Mouse (Mus musculus) MEL-GATA-1-ER (cell line): Measurements from ENCODE around the gene Ssna1.
A peak's percentile ranks its signal among the peaks of the same experiment; 100 is the strongest.

Experiments
- DNase-seq: peaks from one replicate; pipeline ENCODE4 v3.0.0-alpha.2; 2012; ENCODE audit warnings: low read depth; ENCODE audit errors: extremely low read depth

Gene Ssna1

DNA sequence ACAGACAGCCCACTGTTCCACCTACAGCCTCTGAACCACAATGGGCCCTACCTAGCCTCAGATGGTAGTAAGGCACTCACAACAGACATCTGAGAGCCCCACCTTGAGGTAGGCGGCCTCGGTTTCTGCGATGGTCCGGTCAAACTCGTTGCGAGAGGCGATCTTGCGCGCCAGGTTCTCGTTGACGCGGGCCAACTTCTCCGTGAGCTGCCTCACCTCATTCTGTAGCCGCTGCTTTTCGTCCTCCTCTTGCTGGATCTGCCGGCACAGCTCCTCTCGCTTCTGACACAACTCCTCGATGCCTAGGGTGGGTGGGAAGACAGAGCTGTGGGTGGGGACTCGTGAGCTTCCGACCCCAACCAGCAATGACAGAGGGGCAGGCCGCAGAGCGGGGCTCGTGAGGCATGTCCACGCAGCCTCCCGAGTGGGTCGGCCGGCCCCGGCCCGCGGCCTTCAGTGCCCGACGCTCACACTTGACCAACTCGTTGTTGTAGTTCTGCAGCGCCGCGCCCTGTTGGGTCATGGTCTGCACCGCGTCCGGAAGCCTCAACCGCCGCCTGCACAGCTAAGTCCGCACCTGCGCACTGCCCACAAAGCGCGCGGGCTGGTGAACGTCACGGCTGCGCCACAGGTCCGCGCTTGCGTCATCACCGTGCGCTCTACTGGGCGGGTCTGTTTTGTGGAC lies at the start of gene Ssna1, which contains the start of gene Anapc2:
Ssna1 (minus strand) TSS at position 612 of the 685 bp plus-strand sequence.
Anapc2 (plus strand) TSS at position 652 of the 685 bp plus-strand sequence.
- peak; percentile 80 for DNase-seq

DNA sequence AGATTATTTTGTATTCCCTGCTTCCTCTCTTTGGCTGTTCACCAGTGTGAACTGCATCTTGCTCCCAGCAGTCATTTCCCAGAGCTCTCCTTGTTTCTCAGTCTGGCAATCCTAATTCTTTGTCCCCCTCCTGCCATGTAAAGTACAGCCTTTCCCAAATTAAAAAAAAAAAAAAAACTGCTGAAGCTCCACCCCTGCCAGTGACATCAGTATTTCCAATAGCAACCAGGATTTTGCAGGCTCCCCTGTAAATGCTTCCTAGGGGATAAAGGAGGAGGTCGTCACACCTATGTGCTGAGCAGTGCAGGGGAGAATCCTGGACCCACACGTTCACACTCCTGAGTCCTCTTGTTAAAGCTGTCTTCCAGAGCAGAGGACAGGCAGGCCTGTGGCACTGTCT lies 47.8 kb upstream of the Ssna1 start:
- DNase-seq, result no peak

DNA sequence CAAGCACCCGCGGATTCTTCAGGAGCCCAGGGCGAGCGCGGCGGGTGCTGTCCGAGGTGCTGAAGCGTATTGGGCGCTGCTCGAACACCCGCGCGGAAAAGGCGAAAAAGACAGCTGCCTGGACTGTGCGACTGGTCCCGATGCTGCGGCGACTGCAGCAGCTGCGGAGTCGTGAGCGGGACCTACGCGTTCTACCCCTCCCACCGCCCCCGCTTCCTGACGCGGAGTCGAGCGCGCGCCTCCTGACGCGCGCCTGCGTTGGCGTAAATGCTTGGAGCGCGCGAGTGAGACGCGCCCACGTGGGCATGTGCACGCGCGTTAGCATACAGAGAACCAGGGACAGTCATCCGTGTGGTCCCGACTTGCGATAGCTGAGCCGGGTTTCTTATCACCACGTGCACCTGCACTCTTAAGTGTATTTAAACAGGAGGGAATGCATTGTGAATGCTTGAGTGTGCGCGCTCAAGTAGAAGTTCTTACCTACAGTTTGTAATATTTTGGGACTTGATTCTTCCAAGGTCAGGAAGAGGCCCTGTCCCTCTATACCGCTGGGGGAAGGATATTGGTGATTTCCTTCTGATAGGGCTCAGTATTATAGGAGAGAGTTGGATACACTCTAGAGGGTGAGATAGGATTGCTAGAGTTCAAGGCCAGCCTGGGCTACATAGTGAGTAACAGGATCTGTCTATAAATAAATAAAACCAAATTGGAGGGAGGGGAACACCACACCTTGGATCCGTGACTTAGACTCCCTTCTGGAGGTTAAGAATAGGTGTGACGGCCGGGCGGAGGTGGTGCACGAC lies 46.9 kb upstream of the Ssna1 start, which contains the start of gene Grin1:
Grin1 (minus strand) TSS at position 217 of the 803 bp plus-strand sequence.
- DNase-seq, result no peak

DNA sequence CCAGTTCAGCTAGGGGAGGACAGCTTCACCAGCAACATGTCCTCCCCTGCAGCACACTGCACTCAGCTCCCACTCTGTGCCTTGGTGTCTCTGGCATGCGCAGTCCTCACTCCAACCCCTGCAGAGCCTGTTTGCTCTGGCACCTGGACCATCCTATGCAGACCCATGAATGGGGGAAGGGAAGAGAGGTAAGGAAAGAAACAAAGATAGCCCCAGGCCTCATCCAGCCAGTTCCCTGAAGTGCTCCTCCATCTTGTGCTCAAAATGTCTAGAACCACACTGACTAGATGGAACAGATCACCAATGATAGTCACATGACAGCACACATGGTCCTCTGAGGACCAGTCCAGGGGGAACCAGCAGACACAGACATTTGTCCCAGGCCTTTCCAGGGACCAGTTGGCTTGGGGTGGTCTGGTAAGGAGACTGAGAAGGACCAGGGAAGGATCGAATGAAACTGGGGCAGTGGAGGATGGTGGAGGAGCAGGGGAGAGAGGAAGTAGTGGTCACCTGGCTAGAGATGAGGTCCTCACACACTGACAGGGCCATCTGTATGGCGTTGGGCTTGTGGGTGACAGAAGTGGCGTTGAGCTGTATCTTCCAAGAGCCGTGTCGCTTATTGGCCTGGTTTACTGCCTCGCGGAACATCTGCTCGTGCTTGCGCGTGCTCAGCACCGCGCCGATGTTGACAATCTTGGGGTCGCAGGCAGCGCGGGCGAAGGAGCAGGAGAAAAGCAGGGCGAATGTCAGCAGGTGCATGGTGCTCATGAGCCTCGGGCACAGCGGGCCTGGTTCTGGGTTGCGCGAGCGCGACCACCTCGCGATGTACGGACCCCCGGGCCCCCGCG lies 46.1 kb upstream of the Ssna1 start:
- DNase-seq, result no peak

DNA sequence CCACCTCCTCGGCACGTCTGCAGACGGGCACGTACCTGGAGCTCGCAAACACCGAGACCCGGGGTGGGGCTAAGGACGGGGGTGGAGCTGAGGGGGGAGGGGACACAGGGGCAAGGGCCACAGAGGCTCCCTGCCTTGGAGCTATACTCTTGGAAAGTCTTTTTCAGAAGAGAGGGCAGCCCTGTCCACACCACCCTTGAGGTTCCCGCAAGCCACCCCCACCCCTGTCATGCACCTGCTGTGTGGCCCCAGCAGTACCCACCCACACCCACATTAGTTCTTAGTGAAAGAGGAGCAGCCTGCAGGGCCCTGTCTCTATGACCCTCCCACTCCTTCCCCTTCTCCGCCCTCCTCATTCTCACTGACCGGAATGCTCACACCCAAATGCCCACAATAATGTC lies 39.3 kb upstream of the Ssna1 start:
- no peak for DNase-seq

DNA sequence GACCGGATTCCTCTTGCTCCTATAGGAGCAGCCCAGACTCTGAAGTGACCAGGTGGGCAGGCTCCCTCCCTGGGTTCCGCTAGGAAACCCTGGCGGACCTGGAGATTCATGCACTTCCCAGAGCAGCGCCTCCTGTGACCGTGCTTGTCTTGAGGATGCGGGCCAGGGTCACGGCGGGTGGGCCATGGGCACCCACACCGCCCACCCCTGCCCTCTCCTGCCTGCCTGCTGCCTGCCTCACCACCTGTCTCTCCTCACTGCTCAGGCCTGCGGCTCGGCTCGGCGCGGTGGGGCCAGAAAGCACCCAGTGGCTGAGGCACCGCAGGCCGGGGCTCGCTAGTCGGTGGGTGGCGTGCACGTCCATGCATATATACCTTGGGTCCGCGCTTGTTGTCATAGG lies 38.7 kb upstream of the Ssna1 start:
- no peak for DNase-seq

DNA sequence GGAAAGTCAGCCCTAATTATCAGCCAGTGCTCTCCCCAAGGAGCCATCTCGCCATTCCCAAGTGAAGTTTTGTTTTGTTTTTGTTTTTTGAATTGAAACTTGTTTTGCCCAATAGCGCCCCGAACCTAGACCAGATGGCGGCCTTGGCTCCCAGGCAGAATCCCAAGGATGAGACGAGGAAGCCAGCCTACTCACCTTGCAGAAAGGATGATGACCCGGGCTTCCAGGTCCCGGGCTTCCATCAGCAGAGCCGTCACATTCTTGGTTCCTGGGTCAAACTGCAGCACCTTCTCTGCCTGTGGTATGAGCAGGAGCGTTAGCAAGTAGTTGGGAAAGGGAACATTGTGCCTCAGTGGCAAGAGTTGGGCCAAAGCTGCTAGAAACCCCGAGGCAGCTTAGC lies 37.9 kb upstream of the Ssna1 start:
- DNase-seq, result no peak

DNA sequence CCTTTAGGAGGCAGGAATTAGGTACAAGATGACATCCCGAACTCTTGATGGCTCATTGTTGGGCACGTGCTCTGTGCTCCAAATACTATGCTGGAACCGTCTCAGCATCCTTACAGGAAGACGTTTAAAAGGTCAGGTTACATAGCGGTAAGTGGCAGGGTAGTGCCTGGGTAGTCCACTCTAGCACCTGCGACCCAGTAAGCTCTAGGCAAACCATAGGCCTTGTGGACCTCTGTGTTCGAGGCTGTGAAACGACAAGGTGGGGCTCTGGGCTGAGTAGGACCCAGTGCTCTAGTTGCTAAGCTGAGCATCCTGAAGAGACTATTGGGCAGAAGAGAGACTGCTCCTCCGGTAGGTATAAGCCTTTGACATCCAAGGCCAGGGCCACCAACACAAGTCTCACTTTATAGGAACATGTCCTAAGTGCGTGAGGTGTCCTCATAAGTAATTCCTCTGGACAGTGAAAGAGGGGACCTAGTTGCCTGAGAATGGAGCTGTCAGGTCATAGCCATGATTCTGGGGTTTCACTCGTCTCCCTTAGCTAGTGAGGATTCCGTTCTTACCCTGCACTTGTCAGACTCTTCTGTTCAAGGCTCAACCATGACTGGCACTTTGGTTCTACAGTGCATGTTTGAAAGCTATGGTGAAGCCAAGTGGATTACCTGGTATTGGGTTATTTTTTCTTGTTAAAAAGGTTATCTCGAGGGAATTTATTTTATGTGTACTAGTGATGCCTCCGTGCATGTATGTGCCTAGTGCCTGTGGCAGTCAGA lies 33.5 kb upstream of the Ssna1 start:
- no peak for DNase-seq

DNA sequence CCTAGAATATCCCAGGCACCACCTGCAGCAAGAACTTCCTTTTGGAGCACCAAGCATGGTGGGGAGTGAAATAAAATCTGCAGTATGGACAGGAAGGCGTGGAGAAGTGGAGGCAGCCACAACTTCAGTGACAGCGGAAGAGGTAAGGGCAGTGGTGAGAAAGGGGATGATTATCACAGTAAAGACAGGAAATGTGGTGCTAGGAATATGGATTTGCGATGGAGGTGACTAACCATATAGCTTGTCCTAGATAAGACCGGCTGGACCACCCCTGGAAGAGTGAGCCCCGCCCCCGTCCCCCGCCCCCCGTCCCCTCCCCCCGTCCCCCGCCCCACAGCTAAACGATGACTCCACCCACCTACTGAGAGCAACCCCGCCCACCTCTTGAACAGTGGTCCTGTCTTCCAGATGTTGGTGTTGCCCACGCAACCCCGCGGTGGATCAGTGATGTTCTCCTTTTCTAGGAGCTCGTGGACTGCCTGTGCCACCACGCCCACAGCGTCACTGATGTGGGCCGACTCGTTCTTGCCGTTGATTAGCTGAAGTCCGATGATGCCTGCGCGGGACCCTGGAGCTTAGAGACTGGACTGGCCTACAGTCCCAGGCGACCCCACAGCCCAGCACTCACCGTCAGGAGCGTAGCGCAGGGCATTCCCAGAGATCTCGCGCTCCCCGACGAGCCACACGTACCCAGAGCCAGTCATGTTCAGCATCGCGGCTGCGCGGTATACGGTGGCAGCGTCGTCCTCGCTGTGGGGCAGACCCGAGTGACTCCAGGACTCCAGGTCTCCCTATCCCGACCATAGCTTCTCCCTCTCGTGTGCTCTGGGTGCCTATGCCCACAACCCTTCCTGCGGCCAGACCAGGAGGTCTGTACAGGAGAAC lies 32.7 kb upstream of the Ssna1 start:
- DNase-seq, result no peak

DNA sequence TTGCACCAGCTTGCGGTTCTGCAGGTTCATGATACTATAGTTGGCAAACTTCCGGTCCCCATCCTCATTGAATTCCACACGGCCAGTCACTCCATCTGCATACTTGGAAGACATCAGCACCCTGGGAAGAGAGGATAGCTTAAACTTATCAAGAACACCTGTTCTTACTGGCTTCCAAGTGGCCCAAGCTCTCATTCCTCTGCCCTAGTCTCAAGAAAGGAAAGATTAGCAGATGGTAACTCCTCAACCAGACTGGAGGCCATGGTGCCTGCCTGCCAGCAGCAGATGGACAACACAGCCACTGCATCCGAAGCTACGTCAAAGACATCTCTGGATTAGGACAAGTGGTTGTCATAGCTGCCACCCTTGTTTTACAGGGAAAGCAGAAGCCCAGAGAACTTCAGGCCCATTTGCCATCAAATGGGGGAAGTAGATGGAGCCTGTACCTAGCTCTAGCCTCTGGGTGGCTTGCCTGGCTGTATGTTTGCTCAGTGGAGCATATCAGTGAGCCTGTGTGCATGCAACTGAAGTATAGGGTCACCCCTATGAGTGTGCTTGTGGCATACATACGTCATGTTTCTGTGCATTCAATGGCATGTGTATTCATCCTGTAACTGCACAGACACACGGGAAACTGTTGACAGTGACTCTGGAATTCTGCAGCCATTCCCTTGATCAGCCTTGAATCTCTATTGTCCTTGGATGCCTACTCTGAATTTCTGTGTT lies 31.9 kb upstream of the Ssna1 start:
- DNase-seq, result no peak

DNA sequence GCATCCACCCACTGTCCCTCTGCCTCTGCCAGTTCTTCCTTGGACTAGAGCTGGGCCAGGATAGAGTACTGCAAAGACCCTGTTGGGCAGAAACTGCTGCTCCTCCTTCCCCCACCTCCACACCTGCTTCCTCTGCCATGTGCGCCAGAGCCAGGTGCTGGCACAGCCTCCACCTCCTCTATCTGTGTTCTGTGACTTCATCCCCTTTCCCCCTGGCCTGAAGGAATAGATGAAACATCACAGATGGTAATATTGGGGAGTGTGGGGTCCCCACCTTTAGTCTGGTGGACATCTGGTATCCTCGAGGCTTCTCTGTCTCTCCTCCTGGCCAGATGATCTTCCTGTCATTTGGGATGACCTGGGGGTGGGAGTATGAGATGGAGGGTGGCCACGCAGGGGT lies 31.2 kb upstream of the Ssna1 start:
- no peak for DNase-seq

DNA sequence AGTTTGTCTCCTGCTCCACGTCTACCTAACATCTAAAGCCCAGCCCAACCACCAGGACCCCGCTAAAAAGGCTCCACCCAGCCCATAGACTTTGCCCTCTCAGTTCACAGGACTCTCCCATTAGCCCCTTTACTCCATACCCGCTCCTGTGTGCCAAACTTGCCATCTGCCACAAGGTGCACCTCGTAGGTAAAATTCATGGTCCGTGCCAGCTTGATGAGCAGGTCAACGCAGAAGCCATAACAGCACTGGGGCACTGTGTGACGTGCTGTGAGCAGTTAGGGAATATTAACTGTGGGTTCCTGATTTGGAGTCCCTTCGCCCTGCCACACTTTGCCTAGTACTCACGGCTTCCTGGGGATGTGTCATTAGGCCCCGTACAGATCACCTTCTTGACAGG lies 25.8 kb upstream of the Ssna1 start:
- DNase-seq, result no peak

DNA sequence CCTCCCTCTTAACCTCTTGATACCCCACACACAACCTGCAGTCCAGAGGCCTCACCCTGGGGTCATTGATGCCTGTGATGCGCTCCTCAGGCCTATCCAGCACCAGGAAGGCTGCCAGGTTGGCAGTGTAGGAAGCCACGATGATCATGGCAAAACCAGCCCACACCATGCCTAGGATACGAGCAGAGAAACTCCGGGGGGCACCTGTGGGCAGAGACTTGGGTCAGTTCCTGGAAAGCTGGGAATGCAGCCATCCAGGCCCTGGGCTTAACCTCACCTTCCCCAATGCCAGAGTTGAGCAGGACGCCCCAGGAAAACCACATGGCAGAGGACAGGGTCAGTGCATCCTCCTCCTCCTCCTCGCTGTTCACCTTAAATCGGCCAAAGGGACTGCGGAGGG lies 24.9 kb upstream of the Ssna1 start:
- DNase-seq, result no peak

DNA sequence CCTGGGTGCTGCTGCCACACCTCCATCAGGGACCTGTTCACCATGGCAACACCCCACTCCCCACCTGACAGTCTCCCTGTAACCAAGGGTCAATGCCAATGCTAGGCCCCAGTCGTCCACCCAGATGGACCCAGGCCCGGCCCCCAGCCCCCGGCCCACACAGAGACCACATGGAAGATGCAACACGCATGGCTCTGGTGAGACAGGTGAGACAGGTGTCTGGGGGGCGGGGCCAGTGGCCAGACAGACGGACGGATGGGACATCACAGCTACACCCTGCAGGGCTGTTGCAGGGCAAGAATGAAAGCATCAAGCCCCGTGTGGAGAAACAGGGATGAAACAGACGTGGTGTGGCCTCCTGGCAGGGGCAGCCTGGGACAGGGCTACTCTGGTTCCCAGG lies 21.5 kb upstream of the Ssna1 start:
- DNase-seq, result no peak

DNA sequence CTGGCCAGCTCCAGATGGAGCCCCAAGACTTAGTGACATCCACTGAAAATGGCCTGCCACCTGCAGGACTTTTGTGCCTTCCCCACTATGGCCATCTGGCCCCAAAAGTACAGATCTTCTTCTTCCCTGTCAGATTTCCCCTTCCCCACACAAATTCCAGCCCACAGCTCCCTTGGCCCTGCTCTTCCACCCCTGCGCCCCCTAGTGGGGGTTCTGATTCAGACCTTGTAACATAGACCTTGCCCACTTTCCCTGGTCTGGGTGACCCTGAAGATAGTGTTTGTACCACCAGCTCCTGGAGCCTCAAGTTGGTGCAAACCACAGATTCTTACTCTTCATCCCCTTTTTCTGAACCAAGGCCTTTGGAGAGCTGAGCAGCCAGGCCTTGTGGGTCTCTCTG lies 20.6 kb upstream of the Ssna1 start:
- DNase-seq, result no peak

DNA sequence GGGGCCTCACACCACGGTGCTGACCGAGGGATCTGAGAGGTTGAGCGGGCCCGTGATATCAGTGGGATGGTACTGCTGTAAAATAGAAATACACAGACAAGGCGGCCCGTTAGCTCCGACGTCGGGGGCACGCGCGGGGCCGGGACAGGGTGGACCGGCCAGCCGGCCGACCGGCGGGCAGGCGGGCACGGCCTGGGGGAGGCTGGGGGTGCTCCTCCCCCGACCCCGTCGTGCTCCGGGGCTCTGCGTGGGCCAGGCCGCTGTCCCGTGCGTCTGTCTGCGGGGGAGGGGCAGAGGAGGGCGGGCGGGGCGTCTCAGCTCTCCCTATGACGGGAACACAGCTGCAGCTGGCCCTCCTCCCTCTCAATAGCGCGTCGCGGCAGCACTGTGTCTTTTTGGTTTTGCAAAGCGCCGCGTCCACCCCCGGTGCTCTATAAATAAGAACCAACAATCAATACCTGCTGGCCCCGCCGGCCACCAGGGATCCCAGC lies 19.9 kb upstream of the Ssna1 start:
- no peak for DNase-seq

DNA sequence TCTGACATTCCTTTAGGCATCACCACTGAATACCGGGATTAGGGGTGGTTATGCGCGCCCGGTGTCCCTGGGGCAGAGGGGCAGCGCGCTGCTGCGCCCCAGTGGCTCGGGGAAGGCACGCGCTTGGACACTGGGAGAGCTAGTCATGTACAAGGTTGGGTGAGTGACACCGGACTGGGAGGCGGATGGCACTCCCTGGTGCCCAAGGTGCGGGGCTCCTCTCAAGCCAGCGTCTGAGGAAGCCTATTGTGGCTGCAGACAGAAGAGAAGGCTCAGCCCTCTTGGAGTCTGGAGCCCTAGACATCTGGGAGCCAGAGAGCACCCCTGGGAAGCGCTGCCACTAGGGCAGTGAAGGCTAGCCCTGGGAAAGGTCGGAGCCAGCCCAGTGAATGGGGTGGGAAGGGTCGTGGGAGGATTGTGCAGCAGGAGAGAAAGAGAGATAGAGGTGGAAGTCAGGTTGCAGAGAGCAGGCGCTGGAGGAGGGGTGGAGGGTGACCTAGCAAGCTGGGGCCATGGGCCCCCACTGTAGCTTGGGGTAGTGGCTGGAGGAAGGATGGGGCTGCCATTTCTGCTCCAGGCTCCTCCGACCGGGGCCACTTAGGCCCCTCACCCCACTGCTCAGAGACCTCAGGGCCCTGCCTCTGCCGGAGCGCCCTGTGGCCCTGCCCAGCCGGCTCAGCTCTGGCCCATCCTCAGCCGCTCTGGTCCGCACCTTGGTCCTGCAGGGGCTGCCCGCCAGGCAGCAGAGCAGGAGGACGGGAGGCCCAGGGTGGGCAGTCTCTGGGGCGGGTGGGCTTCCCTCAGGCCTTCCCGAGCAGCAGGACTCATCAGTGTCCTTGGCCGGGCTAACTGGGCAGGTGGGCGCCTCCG lies 19.2 kb upstream of the Ssna1 start:
- no peak for DNase-seq

DNA sequence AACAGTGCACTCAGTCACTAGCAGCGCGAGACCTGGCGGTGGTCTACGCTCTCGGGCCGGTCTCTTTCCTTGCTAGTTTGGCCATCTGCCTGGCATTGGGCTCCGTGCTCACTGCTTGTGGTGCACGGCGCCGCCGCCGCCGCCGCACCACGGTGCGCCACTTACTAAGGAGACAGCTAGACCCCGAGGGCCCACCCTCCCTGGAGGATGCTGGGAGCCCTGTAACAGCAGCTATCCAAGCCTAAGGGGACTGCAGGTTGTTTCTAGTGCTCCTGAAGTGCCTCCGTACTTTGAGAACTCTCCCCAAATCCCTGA lies 18.5 kb upstream of the Ssna1 start:
- DNase-seq, result no peak
